Mouse (Mus musculus) midbrain, postnatal 0 days (tissue): Measurements from ENCODE around the gene Grk3. TPM values are rescaled to one million over a fixed set of nuclear protein-coding genes. Genes with fewer than 3 reads are reported as not detected.

Experiments
- ATAC-seq: fragments of 200-750 bp; cut with Nextera tagmentation; 2 replicates; pipeline ENCODE4 v1.8.0; 2017; ENCODE audit warnings: moderate number of reproducible peaks, mild to moderate bottlenecking, moderate TSS enrichment, moderate library complexity; ENCODE audit not compliant: low FRiP score
- DNase-seq: peaks from one replicate; pipeline ENCODE4 v3.0.0-alpha.2; 2015; ENCODE audit warnings: low spot score
- H3K27ac ChIP-seq: fragments of 300-500 bp; sonication (generic); 2 replicates; pipeline ENCODE4 v1.5.1; 2014; ENCODE audit warnings: low read depth, mild to moderate bottlenecking, low read length, mixed read lengths
- H3K27me3 ChIP-seq: fragments of 300-500 bp; sonication (generic); 2 replicates; pipeline ENCODE4 v1.6.1; 2014; ENCODE audit warnings: low read length, control low read depth, mixed read lengths; ENCODE audit not compliant: insufficient read depth
- H3K36me3 ChIP-seq: fragments of 300-500 bp; sonication (generic); 2 replicates; pipeline ENCODE4 v1.6.1; 2014; ENCODE audit warnings: low read length, control low read depth, mixed read lengths; ENCODE audit not compliant: insufficient read depth
- H3K4me1 ChIP-seq: fragments of 300-500 bp; sonication (generic); 2 replicates; pipeline ENCODE4 v1.6.1; 2014; ENCODE audit warnings: mild to moderate bottlenecking, control low read depth, antibody characterized with exemption, low read length, mixed read lengths; ENCODE audit not compliant: insufficient read depth
- H3K4me2 ChIP-seq: fragments of 300-500 bp; sonication (generic); 2 replicates; pipeline ENCODE4 v1.6.1; 2014; ENCODE audit warnings: low read depth, mild to moderate bottlenecking, low read length, mixed read lengths; ENCODE audit not compliant: poor library complexity, severe bottlenecking
- H3K4me3 ChIP-seq: fragments of 300-500 bp; sonication (generic); 2 replicates; pipeline ENCODE4 v1.5.1; 2014; ENCODE audit warnings: low read depth, mild to moderate bottlenecking, low read length, moderate library complexity
- H3K9ac ChIP-seq: fragments of 300-500 bp; sonication (generic); replicated peaks from 2 replicates; pipeline ENCODE4 v1.6.1; 2014; ENCODE audit warnings: mild to moderate bottlenecking, low read length, moderate library complexity, mixed read lengths; ENCODE audit not compliant: poor library complexity, severe bottlenecking
- H3K9me3 ChIP-seq: fragments of 300-500 bp; sonication (generic); 2 replicates; pipeline ENCODE4 v1.6.1; 2016; ENCODE audit warnings: low read length, control low read depth
- CTCF ChIP-seq: IDR thresholded peaks from 2 replicates; pipeline ENCODE4 v1.5.1; 2016; ENCODE audit warnings: antibody characterized with exemption, mild to moderate bottlenecking
- WGBS: fragments of 180-500 bp; shearing (Covaris S2); extraction: QIAGEN DNeasy Blood & Tissue Kit; methylation state at CpG from one replicate; pipeline ENCODE4 v1.1.7; 2014; 5-methylcytosine and 5-hydroxymethylcytosine counted together
- polyA plus RNA-seq: library from polyadenylated mRNA; unstranded; fragments of >200 nt; fragmentation: Nextera tagmentation; extraction: Ambion mirVana; gene quantifications from 2 replicates; pipeline ENCODE4 v1.2.1, GENCODE M21; 2015
- total RNA-seq: library from RNA; depleted of rRNA; stranded (reverse); fragments of >200 nt; gene quantifications from 2 replicates; pipeline ENCODE4 v1.2.3, GENCODE M21; 2014; rRNA removed

Grk3 gene
- total and polyA plus RNA-seq, 2 experiments from 2014 or later, result 21.1 to 48.4 TPM

DNA sequence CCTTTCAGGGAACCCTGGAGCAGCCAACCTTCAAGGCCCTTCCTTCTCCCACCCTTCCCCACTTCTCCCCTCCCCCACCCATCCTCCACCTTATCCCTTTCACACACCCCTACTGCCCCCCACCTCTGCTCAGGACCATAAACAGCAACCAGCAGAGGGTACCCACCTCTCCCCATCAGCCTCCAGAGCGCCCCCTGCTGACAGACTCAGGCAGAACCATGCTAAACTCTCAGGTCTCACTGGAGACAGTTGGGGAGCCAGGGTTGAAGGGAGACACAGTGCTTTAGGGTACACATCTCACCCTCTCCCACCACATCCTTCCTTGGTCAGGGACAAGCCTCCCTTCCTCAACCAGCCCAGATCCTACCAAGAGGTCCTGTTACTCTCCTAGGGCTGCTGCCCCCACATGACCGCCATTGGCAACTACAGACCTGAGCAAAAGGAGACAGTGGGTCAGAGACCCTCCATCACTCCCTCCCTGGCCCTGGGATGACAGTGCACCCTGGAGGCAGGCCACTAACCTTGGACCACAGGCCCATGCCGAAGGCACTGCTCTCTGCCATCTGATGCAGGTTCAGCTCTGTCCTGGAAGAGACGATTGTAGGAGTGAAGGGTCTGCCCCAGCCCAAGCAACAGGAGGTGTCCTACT is 150.7 kb downstream of the Grk3 start:
- DNase-seq, result no peak
- no peaks in the 10 kb centered on the region for H3K36me3 ChIP-seq
- no peaks in the 10 kb centered on the region for H3K4me1 ChIP-seq
- no peaks in the 10 kb centered on the region for H3K9me3 ChIP-seq
- WGBS, result 55% methylated on average over 4 of the region's 4 CpGs
- H3K4me3 ChIP-seq, result no peak overlapping the region
- no peaks in the 10 kb centered on the region for H3K27me3 ChIP-seq
- no peak overlapping the region for H3K4me2 ChIP-seq
- peak; percentile 70 for TF ChIP-seq CTCF
- ATAC-seq, result 0 out of 2 replicates have a peak, but pooled peaks have one; percentile 45
- no peak overlapping the region for H3K27ac ChIP-seq
- H3K9ac ChIP-seq, result no peak overlapping the region

Other genes with a start within 250 kb of the Grk3 start
- 1.1 and 1.9 TPM in 2 replicates for gene Myo18b, start 119.4 kb downstream of the Grk3 start, total RNA-seq
- 1.3 and 1.7 TPM in 2 replicates for gene Myo18b, start 119.4 kb downstream of the Grk3 start, polyA plus RNA-seq
- not detected in 2 replicates for gene Crybb2, start 54.3 kb upstream of the Grk3 start, total RNA-seq
- gene Crybb2, start 54.3 kb upstream of the Grk3 start, polyA plus RNA-seq, result not detected in 2 replicates
- 1.4 and 3.0 TPM in 2 replicates for gene Crybb3, start 65.8 kb upstream of the Grk3 start, total RNA-seq
- 2.2 and 3.1 TPM in 2 replicates for gene Crybb3, start 65.8 kb upstream of the Grk3 start, polyA plus RNA-seq
- 11.7 and 11.8 TPM in 2 replicates for gene 2900026A02Rik, start 205.4 kb upstream of the Grk3 start, total RNA-seq
- 3.3 and 3.8 TPM in 2 replicates for gene 2900026A02Rik, start 205.4 kb upstream of the Grk3 start, polyA plus RNA-seq
- gene Tmem211, start 211.1 kb upstream of the Grk3 start, total RNA-seq, result not detected in 2 replicates
- not detected in 2 replicates for gene Tmem211, start 211.1 kb upstream of the Grk3 start, polyA plus RNA-seq